Mouse (Mus musculus): ENCODE measurements around the gene Zfp853. TPM values are rescaled to one million over a fixed set of nuclear protein-coding genes. Genes with fewer than 3 reads are reported as not detected.

Gene Zfp853
- total RNA-seq, 2 experiments from 2014 or later = 7.8 to 8.3 TPM

- intact Hi-C loops (cut with DNase I) = loop anchor here (5.0 kb wide), 1 partner anchor 51 kb away; no protein-coding TSS in a partner anchor
- no peak for DNase-seq (ENCODE audit: low spot score in 2 of 2)
Measured at GRCm38 (mm10) chr5:143298391-143298790, 5.0 kb upstream of the Zfp853 start.

GRCm38 (mm10) chr5:143297986-143298385, 4.6 kb upstream of the Zfp853 start:
- DNase-seq (ENCODE audit: low spot score in 2 of 2) = no peak
- intact Hi-C loops (cut with DNase I) = loop anchor here (5.0 kb wide), 1 partner anchor 51 kb away; no protein-coding TSS in a partner anchor

- intact Hi-C loops (cut with DNase I) = loop anchor here (5.0 kb wide), 1 partner anchor 48 kb away; no protein-coding TSS in a partner anchor
- DNase-seq (ENCODE audit: low spot score in 2 of 2) = peak in 1 of 2 experiments; percentile 52
Measured at GRCm38 (mm10) chr5:143295330-143295729, 1.9 kb upstream of the Zfp853 start.

GRCm38 (mm10) chr5:143294862-143295261, 1.4 kb upstream of the Zfp853 start:
- intact Hi-C loops (cut with DNase I) = loop anchor here (5.0 kb wide), 1 partner anchor 48 kb away; no protein-coding TSS in a partner anchor
- DNase-seq (ENCODE audit: low spot score in 2 of 2) = no peak

GRCm38 (mm10) chr5:143292879-143293278, 544 bp downstream of the Zfp853 start:
- intact Hi-C loops (cut with DNase I) = no loop called here
- no peak for DNase-seq (ENCODE audit: low spot score in 2 of 2)

- intact Hi-C loops (cut with DNase I) = no loop called here
- no peak for DNase-seq (ENCODE audit: low spot score in 2 of 2)
Measured at GRCm38 (mm10) chr5:143289299-143289698, 4.1 kb downstream of the Zfp853 start.

GRCm38 (mm10) chr5:143288378-143288911, 5.0 kb downstream of the Zfp853 start:
- no peak for DNase-seq (ENCODE audit: low spot score in 2 of 2)
- intact Hi-C loops (cut with DNase I) = no loop called here

- intact Hi-C loops (cut with DNase I) = no loop called here
- no peak for DNase-seq (ENCODE audit: low spot score in 2 of 2)
Measured at GRCm38 (mm10) chr5:143287774-143288328, 5.6 kb downstream of the Zfp853 start.

- intact Hi-C loops (cut with DNase I) = no loop called here
- DNase-seq (ENCODE audit: low spot score in 2 of 2) = no peak
Measured at GRCm38 (mm10) chr5:143284762-143285161, 8.7 kb downstream of the Zfp853 start.

- no peak for DNase-seq (ENCODE audit: low spot score in 2 of 2)
- intact Hi-C loops (cut with DNase I) = no loop called here
Measured at GRCm38 (mm10) chr5:143279247-143279646, 14.2 kb downstream of the Zfp853 start.

GRCm38 (mm10) chr5:143275761-143276160, 17.7 kb downstream of the Zfp853 start:
- DNase-seq (ENCODE audit: low spot score in 2 of 2) = no peak
- intact Hi-C loops (cut with DNase I) = no loop called here

GRCm38 (mm10) chr5:143272540-143273330, 20.7 kb downstream of the Zfp853 start:
- no peak for DNase-seq (ENCODE audit: low spot score in 2 of 2)
- intact Hi-C loops (cut with DNase I) = no loop called here

- intact Hi-C loops (cut with DNase I) = no loop called here
- no peak for DNase-seq (ENCODE audit: low spot score in 2 of 2)
Measured at GRCm38 (mm10) chr5:143272108-143272507, 21.3 kb downstream of the Zfp853 start.

- intact Hi-C loops (cut with DNase I) = no loop called here
- DNase-seq (ENCODE audit: low spot score in 2 of 2) = no peak
Measured at GRCm38 (mm10) chr5:143271642-143272041, 21.8 kb downstream of the Zfp853 start.

GRCm38 (mm10) chr5:143270151-143270519, 23.3 kb downstream of the Zfp853 start:
- intact Hi-C loops (cut with DNase I) = no loop called here
- no peak for DNase-seq (ENCODE audit: low spot score in 2 of 2)

- intact Hi-C loops (cut with DNase I) = no loop called here
- DNase-seq (ENCODE audit: low spot score in 2 of 2) = peak; percentile 74 to 78
Measured at GRCm38 (mm10) chr5:143269363-143270150, 23.9 kb downstream of the Zfp853 start, which contains the start of gene Zfp316. TSS of gene Zfp316 (minus strand) at chr5:143270022.

- no peak for DNase-seq (ENCODE audit: low spot score in 2 of 2)
- intact Hi-C loops (cut with DNase I) = no loop called here
Measured at GRCm38 (mm10) chr5:143268985-143269362, 24.4 kb downstream of the Zfp853 start.

GRCm38 (mm10) chr5:143266794-143267193, 26.6 kb downstream of the Zfp853 start:
- intact Hi-C loops (cut with DNase I) = no loop called here

GRCm38 (mm10) chr5:143265409-143265808, 28.0 kb downstream of the Zfp853 start:
- DNase-seq (ENCODE audit: low spot score in 2 of 2) = no peak
- intact Hi-C loops (cut with DNase I) = no loop called here

More at GRCm38 (mm10) chr5:143266794-143267193, 26.6 kb downstream of the Zfp853 start:
- DNase-seq (ENCODE audit: low spot score in 2 of 2) = no peak

GRCm38 (mm10) chr5:143264689-143265088, 28.7 kb downstream of the Zfp853 start:
- intact Hi-C loops (cut with DNase I) = no loop called here
- no peak for DNase-seq (ENCODE audit: low spot score in 2 of 2)
